Comparison of ENCODE assay signal across 8 mouse cellular contexts in the genomic region with DNA sequence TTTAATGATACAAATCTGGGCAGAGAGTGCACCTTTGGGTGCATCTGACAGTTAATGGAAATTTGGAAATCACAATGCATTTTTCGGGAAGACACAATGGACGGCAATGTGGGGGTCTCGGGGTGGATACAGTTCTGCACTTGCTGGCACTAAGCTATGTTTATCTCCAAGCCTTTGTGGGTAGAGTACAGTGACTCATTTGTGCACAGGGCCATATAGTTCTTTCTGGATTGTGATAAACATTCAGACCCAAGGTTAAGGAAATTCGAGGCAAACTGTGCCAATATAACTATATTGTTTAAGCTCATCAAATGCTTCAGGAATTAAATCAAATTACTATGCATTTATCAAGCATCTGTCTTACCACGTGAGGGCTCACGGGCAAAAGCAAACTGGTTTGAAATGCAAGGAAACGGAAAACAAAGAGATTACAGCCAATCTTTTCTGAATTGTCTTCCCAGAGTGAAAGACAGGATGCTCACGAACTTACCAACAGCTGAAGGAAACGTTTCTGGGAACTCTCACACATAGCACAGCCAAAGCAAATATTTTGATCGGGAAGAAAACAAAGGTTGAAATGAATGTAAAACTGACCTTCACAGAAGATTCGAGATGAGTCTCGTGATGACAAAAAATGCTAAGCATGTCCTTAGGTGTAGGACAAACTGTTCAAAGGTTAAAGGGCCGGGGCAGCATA. TPM values are rescaled to one million over a fixed set of nuclear protein-coding genes. Genes with fewer than 3 reads are reported as not detected.
A peak's percentile ranks its signal among the peaks of the same experiment; 100 is the strongest.
DNase-seq lines count a peak whose midpoint lies in the region; ATAC-seq lines count a peak whose summit lies in the region.

No protein-coding gene starts in this region.

- no peaks in the 10 kb centered on the region for H3K9me3 ChIP-seq in lung, embryonic 15.5 days
- no peaks in the 10 kb centered on the region for H3K9me3 ChIP-seq in forebrain, embryonic 13.5 days (replicated peaks)
- H3K9me3 ChIP-seq in hindbrain, embryonic 13.5 days = no peaks in the 10 kb centered on the region
- H3K9me3 ChIP-seq in neural tube, embryonic 14.5 days (ENCODE audit: control insufficient read depth, low read length) = no peaks in the 10 kb centered on the region

- H3K4me1 ChIP-seq in lung, embryonic 15.5 days = peaks cover 26% of the 10 kb centered on the region
- H3K4me1 ChIP-seq in forebrain, embryonic 13.5 days = peaks cover 26% of the 10 kb centered on the region
- peaks cover 23% of the 10 kb centered on the region for H3K4me1 ChIP-seq in hindbrain, embryonic 13.5 days (replicated peaks)
- 0 out of 2 replicates have a peak, but pooled peaks cover 5% of the 10 kb centered on the region for H3K4me1 ChIP-seq in neural tube, embryonic 14.5 days (ENCODE audit: control insufficient read depth, insufficient read depth, low read length)

- no peak for ATAC-seq in lung, embryonic 15.5 days (ENCODE audit: borderline replicate concordance, extremely low read depth, low FRiP score, low TSS enrichment)
- peak; percentile 81 for ATAC-seq in forebrain, embryonic 13.5 days
- ATAC-seq in hindbrain, embryonic 13.5 days (ENCODE audit: low FRiP score) = peak; percentile 83; the same call in 1 of the 2 replicates
- ATAC-seq in neural tube, embryonic 14.5 days (ENCODE audit: low read depth) = peak; percentile 67

- intact Hi-C loops in left cerebral cortex, postnatal 36 days (cut with DNase I) = loop anchor here (10.0 kb wide), 1 partner anchor 119 kb away; a partner anchor contains a TSS

- H3K27ac ChIP-seq in lung, embryonic 15.5 days = peak overlapping the region; percentile 61
- peak overlapping the region; percentile 80 for H3K27ac ChIP-seq in forebrain, embryonic 13.5 days
- peak overlapping the region; percentile 71 for H3K27ac ChIP-seq in hindbrain, embryonic 13.5 days
- H3K27ac ChIP-seq in neural tube, embryonic 14.5 days (ENCODE audit: low read depth, low read length) = peak overlapping the region; percentile 74

- no peaks in the 10 kb centered on the region for H3K27me3 ChIP-seq in lung, embryonic 15.5 days
- H3K27me3 ChIP-seq in forebrain, embryonic 13.5 days = no peaks in the 10 kb centered on the region
- H3K27me3 ChIP-seq in hindbrain, embryonic 13.5 days = 0 out of 2 replicates have a peak, but pooled peaks cover 9% of the 10 kb centered on the region
- H3K27me3 ChIP-seq in neural tube, embryonic 14.5 days (ENCODE audit: control insufficient read depth, insufficient read depth, low read length) = no peaks in the 10 kb centered on the region

- WGBS in lung, embryonic 15.5 days = 49% methylated on average over 13 of the region's 13 CpGs
- WGBS in forebrain, embryonic 13.5 days = 49% methylated on average over 13 of the region's 13 CpGs
- WGBS in hindbrain, embryonic 13.5 days = 58% methylated on average over 13 of the region's 13 CpGs
- WGBS in neural tube, embryonic 14.5 days = 41% methylated on average over 13 of the region's 13 CpGs

- no peak overlapping the region for H3K4me2 ChIP-seq in lung, embryonic 15.5 days
- peak overlapping the region; percentile 20 for H3K4me2 ChIP-seq in forebrain, embryonic 13.5 days
- no peak overlapping the region for H3K4me2 ChIP-seq in hindbrain, embryonic 13.5 days
- no peak overlapping the region for H3K4me2 ChIP-seq in neural tube, embryonic 14.5 days (ENCODE audit: low read depth, low read length)

- DNase-seq in lung, postnatal 10 days = no peak
- no peak for DNase-seq in left cerebral cortex, postnatal 36 days (ENCODE audit: low spot score in 2 of 2)
- no peak for DNase-seq in adrenal gland, adult 8-10 months
- DNase-seq in layer of hippocampus, postnatal 25 days (ENCODE audit: extremely low spot score in 1 of 2, low spot score in 1 of 2) = no peak

- no peak overlapping the region for H3K9ac ChIP-seq in lung, embryonic 15.5 days
- 0 out of 2 replicates have a peak overlapping the region, but pooled peaks have one; percentile 26 for H3K9ac ChIP-seq in forebrain, embryonic 13.5 days
- no peak overlapping the region for H3K9ac ChIP-seq in hindbrain, embryonic 13.5 days
- H3K9ac ChIP-seq in neural tube, embryonic 14.5 days (replicated peaks; ENCODE audit: low read depth, low read length) = no peak overlapping the region

- H3K36me3 ChIP-seq in lung, embryonic 15.5 days = no peaks in the 10 kb centered on the region
- no peaks in the 10 kb centered on the region for H3K36me3 ChIP-seq in forebrain, embryonic 13.5 days (ENCODE audit: poor library complexity, severe bottlenecking)
- H3K36me3 ChIP-seq in hindbrain, embryonic 13.5 days = no peaks in the 10 kb centered on the region
- H3K36me3 ChIP-seq in neural tube, embryonic 14.5 days (ENCODE audit: control insufficient read depth, insufficient read depth, low read length) = no peaks in the 10 kb centered on the region

- no peak overlapping the region for H3K4me3 ChIP-seq in lung, embryonic 15.5 days
- H3K4me3 ChIP-seq in forebrain, embryonic 13.5 days = no peak overlapping the region
- no peak overlapping the region for H3K4me3 ChIP-seq in hindbrain, embryonic 13.5 days
- no peak overlapping the region for H3K4me3 ChIP-seq in neural tube, embryonic 14.5 days (ENCODE audit: low read depth, low read length)

RNA-seq across cellular contexts. Expression of a gene that starts 6.4 kb away (rescaled TPM):
- polyA plus RNA-seq in lung, embryonic 15.5 days (2015; fragmentation: Nextera tagmentation; extraction: Ambion mirVana) = 94.1 and 97.4 TPM in 2 replicates
- 112 and 124 TPM in 2 replicates for polyA plus RNA-seq in forebrain, embryonic 13.5 days (2015; fragmentation: Nextera tagmentation; extraction: Ambion mirVana)
- polyA plus RNA-seq in hindbrain, embryonic 13.5 days (2015; fragmentation: Nextera tagmentation; extraction: Ambion mirVana) = 86.8 and 88.7 TPM in 2 replicates
- 79.1 and 80.7 TPM in 2 replicates for polyA plus RNA-seq in neural tube, embryonic 14.5 days (2014; fragmentation: Nextera tagmentation; extraction: Ambion mirVana)
- total RNA-seq in left cerebral cortex, postnatal 36 days (2021) = 10 to 100 TPM; 28.4 to 28.7 TPM
- 10 to 100 TPM; 23.1 to 29.5 (median 26.1) TPM for total RNA-seq in adrenal gland, adult 8-10 months (2022)
- 10 to 100 TPM; 29.0 to 31.8 TPM for total RNA-seq in layer of hippocampus, postnatal 25 days (2021)

RNA-seq across cellular contexts. Expression of a gene that starts 21.7 kb away (rescaled TPM):
- 109 and 116 TPM in 2 replicates for polyA plus RNA-seq in lung, embryonic 15.5 days (2015; fragmentation: Nextera tagmentation; extraction: Ambion mirVana)
- 103 and 110 TPM in 2 replicates for polyA plus RNA-seq in forebrain, embryonic 13.5 days (2015; fragmentation: Nextera tagmentation; extraction: Ambion mirVana)
- polyA plus RNA-seq in hindbrain, embryonic 13.5 days (2015; fragmentation: Nextera tagmentation; extraction: Ambion mirVana) = 123 and 124 TPM in 2 replicates
- polyA plus RNA-seq in neural tube, embryonic 14.5 days (2014; fragmentation: Nextera tagmentation; extraction: Ambion mirVana) = 139 and 150 TPM in 2 replicates
- 100 to 1,000 TPM; 143 TPM for total RNA-seq in left cerebral cortex, postnatal 36 days (2021)
- 100 to 1,000 TPM; 218 to 281 (median 245) TPM for total RNA-seq in adrenal gland, adult 8-10 months (2022)
- 100 to 1,000 TPM; 153 to 160 TPM for total RNA-seq in layer of hippocampus, postnatal 25 days (2021)

RNA-seq across cellular contexts. Expression of a gene that starts 44.7 kb away (rescaled TPM):
- polyA plus RNA-seq in lung, embryonic 15.5 days (2015; fragmentation: Nextera tagmentation; extraction: Ambion mirVana) = 5.7 and 6.0 TPM in 2 replicates
- 7.9 and 10.0 TPM in 2 replicates for polyA plus RNA-seq in forebrain, embryonic 13.5 days (2015; fragmentation: Nextera tagmentation; extraction: Ambion mirVana)
- 11.1 and 12.0 TPM in 2 replicates for polyA plus RNA-seq in hindbrain, embryonic 13.5 days (2015; fragmentation: Nextera tagmentation; extraction: Ambion mirVana)
- 10.5 and 14.6 TPM in 2 replicates for polyA plus RNA-seq in neural tube, embryonic 14.5 days (2014; fragmentation: Nextera tagmentation; extraction: Ambion mirVana)
- 1 to 10 TPM; 5.2 to 6.5 TPM for total RNA-seq in left cerebral cortex, postnatal 36 days (2021)
- total RNA-seq in adrenal gland, adult 8-10 months (2022) = 1 to 10 TPM; 5.2 to 7.2 (median 6.9) TPM
- 1 to 10 TPM; 5.7 to 5.8 TPM for total RNA-seq in layer of hippocampus, postnatal 25 days (2021)
